Mouse (Mus musculus) neural tube, embryonic 11.5 days (tissue): Measurements from ENCODE around the gene Rora. TPM values are rescaled to one million over a fixed set of nuclear protein-coding genes. Genes with fewer than 3 reads are reported as not detected.

Experiments
- ATAC-seq: fragments of 200-750 bp; cut with Nextera tagmentation; 2 replicates; pipeline ENCODE4 v1.8.0; 2017; ENCODE audit warnings: moderate number of reproducible peaks, mild to moderate bottlenecking, moderate TSS enrichment, moderate library complexity; ENCODE audit not compliant: insufficient read depth, low FRiP score, low TSS enrichment
- DNase-seq: peaks from one replicate; pipeline ENCODE4 v3.0.0-alpha.2; 2015; ENCODE audit warnings: low spot score
- H3K27ac ChIP-seq: fragments of 300-500 bp; sonication (generic); 2 replicates; pipeline ENCODE4 v1.5.1; 2014; ENCODE audit warnings: low read depth, mild to moderate bottlenecking, low read length
- H3K27me3 ChIP-seq: fragments of 300-500 bp; sonication (generic); 2 replicates; pipeline ENCODE4 v1.6.1; 2014; ENCODE audit warnings: mild to moderate bottlenecking, low read length, mixed read lengths; ENCODE audit not compliant: control insufficient read depth, insufficient read depth
- H3K36me3 ChIP-seq: fragments of 300-500 bp; sonication (generic); 2 replicates; pipeline ENCODE4 v1.6.1; 2014; ENCODE audit warnings: mild to moderate bottlenecking, low read length, moderate library complexity, mixed read lengths; ENCODE audit not compliant: control insufficient read depth, insufficient read depth
- H3K4me1 ChIP-seq: fragments of 300-500 bp; sonication (generic); 2 replicates; pipeline ENCODE4 v1.6.1; 2014; ENCODE audit warnings: low read length, mixed read lengths; ENCODE audit not compliant: control insufficient read depth, insufficient read depth
- H3K4me2 ChIP-seq: fragments of 300-500 bp; sonication (generic); 2 replicates; pipeline ENCODE4 v1.6.1; 2014; ENCODE audit warnings: low read depth, mild to moderate bottlenecking, moderate library complexity
- H3K4me3 ChIP-seq: fragments of 300-500 bp; sonication (generic); 2 replicates; pipeline ENCODE4 v1.5.1; 2014; ENCODE audit warnings: low read depth, low read length
- H3K9ac ChIP-seq: fragments of 300-500 bp; sonication (generic); 2 replicates; pipeline ENCODE4 v1.6.1; 2014; ENCODE audit warnings: mild to moderate bottlenecking, low read length
- H3K9me3 ChIP-seq: fragments of 300-500 bp; sonication (generic); 2 replicates; pipeline ENCODE4 v1.6.1; 2016; ENCODE audit warnings: low read length; ENCODE audit not compliant: control insufficient read depth
- WGBS: fragments of 180-500 bp; shearing (Covaris S2); extraction: QIAGEN DNeasy Blood & Tissue Kit; methylation state at CpG from one replicate; pipeline ENCODE4 v1.1.7; 2014; 5-methylcytosine and 5-hydroxymethylcytosine counted together
- polyA plus RNA-seq: library from polyadenylated mRNA; unstranded; fragments of >200 nt; fragmentation: Nextera tagmentation; extraction: Ambion mirVana; gene quantifications from 2 replicates; pipeline ENCODE4 v1.2.1, GENCODE M21; 2014

The Rora gene
- polyA plus RNA-seq, 1 experiment from 2014 or later, result 3.2 TPM

- Histone ChIP-seq H3K4me3 (no peak overlapping the region), H3K27me3 (no peaks in the 10 kb centered on the region), H3K4me2 (no peak overlapping the region), H3K27ac (no peak overlapping the region), H3K9me3 (no peaks in the 10 kb centered on the region), H3K4me1 (no peaks in the 10 kb centered on the region), H3K36me3 (no peaks in the 10 kb centered on the region), H3K9ac (no peak overlapping the region)
- WGBS, result 82% methylated on average over 2 of the region's 2 CpGs
- DNase-seq, result no peak
- ATAC-seq, result no peak
Measured at GRCm38 (mm10) chr9:69349537-69349936, 696.0 kb downstream of the Rora start.

GRCm38 (mm10) chr9:69354228-69354627 is 700.6 kb downstream of the Rora start:
- 89% methylated on average over 6 of the region's 6 CpGs for WGBS

GRCm38 (mm10) chr9:69357834-69358233 is 704.2 kb downstream of the Rora start:
- Histone ChIP-seq H3K4me1 (no peaks in the 10 kb centered on the region), H3K27ac (no peak overlapping the region), H3K36me3 (no peaks in the 10 kb centered on the region), H3K27me3 (no peaks in the 10 kb centered on the region), H3K4me2 (no peak overlapping the region), H3K4me3 (no peak overlapping the region), H3K9me3 (no peaks in the 10 kb centered on the region), H3K9ac (no peak overlapping the region)
- ATAC-seq (no peak), DNase-seq (peak; percentile 69)
- WGBS, result 31% methylated on average over 3 of the region's 3 CpGs

More at GRCm38 (mm10) chr9:69354228-69354627, 700.6 kb downstream of the Rora start:
- ATAC-seq, result no peak
- Histone ChIP-seq H3K27me3 (no peaks in the 10 kb centered on the region), H3K4me1 (no peaks in the 10 kb centered on the region), H3K27ac (no peak overlapping the region), H3K9me3 (no peaks in the 10 kb centered on the region), H3K9ac (no peak overlapping the region), H3K4me2 (no peak overlapping the region), H3K36me3 (no peaks in the 10 kb centered on the region), H3K4me3 (no peak overlapping the region)
- DNase-seq, result no peak

- Histone ChIP-seq H3K27me3 (no peaks in the 10 kb centered on the region), H3K9me3 (no peaks in the 10 kb centered on the region), H3K9ac (no peak overlapping the region), H3K4me1 (no peaks in the 10 kb centered on the region), H3K4me2 (no peak overlapping the region), H3K27ac (no peak overlapping the region), H3K36me3 (no peaks in the 10 kb centered on the region), H3K4me3 (no peak overlapping the region)
- DNase-seq (no peak), ATAC-seq (no peak)
- 77% methylated on average over 6 of the region's 6 CpGs for WGBS
Measured at GRCm38 (mm10) chr9:69358797-69359196, 705.2 kb downstream of the Rora start.

- H3K9me3 ChIP-seq, result no peaks in the 10 kb centered on the region
- no peaks in the 10 kb centered on the region for H3K4me1 ChIP-seq
- H3K9ac ChIP-seq, result no peak overlapping the region
- no peaks in the 10 kb centered on the region for H3K27me3 ChIP-seq
- 86% methylated on average over 8 of the region's 8 CpGs for WGBS
- H3K4me3 ChIP-seq, result no peak overlapping the region
- H3K4me2 ChIP-seq, result no peak overlapping the region
- DNase-seq (no peak), ATAC-seq (no peak)
- H3K27ac ChIP-seq, result no peak overlapping the region
- H3K36me3 ChIP-seq, result no peaks in the 10 kb centered on the region
Measured at GRCm38 (mm10) chr9:69361951-69362445, 708.4 kb downstream of the Rora start.

- ATAC-seq, result no peak
Measured at GRCm38 (mm10) chr9:69362766-69363165, 709.2 kb downstream of the Rora start.

GRCm38 (mm10) chr9:69364117-69364516 is 710.5 kb downstream of the Rora start:
- H3K4me1 ChIP-seq, result no peaks in the 10 kb centered on the region
- no peak overlapping the region for H3K9ac ChIP-seq
- ATAC-seq (no peak), DNase-seq (no peak)
- no peaks in the 10 kb centered on the region for H3K9me3 ChIP-seq
- no peak overlapping the region for H3K4me2 ChIP-seq
- H3K27me3 ChIP-seq, result no peaks in the 10 kb centered on the region
- 67% methylated on average over 16 of the region's 16 CpGs for WGBS
- no peak overlapping the region for H3K4me3 ChIP-seq
- H3K27ac ChIP-seq, result no peak overlapping the region
- H3K36me3 ChIP-seq, result no peaks in the 10 kb centered on the region

More at GRCm38 (mm10) chr9:69362766-69363165, 709.2 kb downstream of the Rora start:
- DNase-seq, result no peak
- H3K9ac ChIP-seq, result no peak overlapping the region
- no peak overlapping the region for H3K4me2 ChIP-seq
- no peak overlapping the region for H3K27ac ChIP-seq
- H3K36me3 ChIP-seq, result no peaks in the 10 kb centered on the region
- H3K4me1 ChIP-seq, result no peaks in the 10 kb centered on the region
- H3K27me3 ChIP-seq, result no peaks in the 10 kb centered on the region
- 50% methylated on average over 4 of the region's 4 CpGs for WGBS
- H3K4me3 ChIP-seq, result no peak overlapping the region
- H3K9me3 ChIP-seq, result no peaks in the 10 kb centered on the region

- no peak overlapping the region for H3K27ac ChIP-seq
- ATAC-seq (no peak), DNase-seq (no peak)
- 85% methylated on average over 4 of the region's 4 CpGs for WGBS
- H3K9ac ChIP-seq, result no peak overlapping the region
- H3K4me1 ChIP-seq, result no peaks in the 10 kb centered on the region
- H3K4me3 ChIP-seq, result no peak overlapping the region
- no peaks in the 10 kb centered on the region for H3K36me3 ChIP-seq
- H3K9me3 ChIP-seq, result no peaks in the 10 kb centered on the region
- no peak overlapping the region for H3K4me2 ChIP-seq
- no peaks in the 10 kb centered on the region for H3K27me3 ChIP-seq
Measured at GRCm38 (mm10) chr9:69367055-69367454, 713.5 kb downstream of the Rora start.

GRCm38 (mm10) chr9:69368071-69368470 is 714.5 kb downstream of the Rora start:
- no peak for ATAC-seq
- 78% methylated on average over 8 of the region's 8 CpGs for WGBS
- H3K4me1 ChIP-seq, result no peaks in the 10 kb centered on the region

More at GRCm38 (mm10) chr9:69368071-69368470, 714.5 kb downstream of the Rora start:
- Histone ChIP-seq H3K9me3 (no peaks in the 10 kb centered on the region), H3K9ac (no peak overlapping the region), H3K36me3 (no peaks in the 10 kb centered on the region), H3K4me3 (no peak overlapping the region), H3K4me2 (no peak overlapping the region), H3K27ac (no peak overlapping the region), H3K27me3 (no peaks in the 10 kb centered on the region)
- peak; percentile 57 for DNase-seq
